Mouse (Mus musculus) spleen, adult 2 months (tissue): Measurements from ENCODE around the gene Acp5.

ENCODE experiments used
- CTCF ChIP-seq: fragments of 200-500 bp; IDR thresholded peaks from 2 replicates; pipeline ENCODE4 v1.5.1; 2011; ENCODE audit warnings: mild to moderate bottlenecking, inconsistent platforms; ENCODE audit not compliant: insufficient read depth, insufficient read length, insufficient replicate concordance; ENCODE audit errors: extremely low read depth
- POLR2A ChIP-seq: fragments of 200-500 bp; IDR thresholded peaks from 2 replicates; pipeline ENCODE4 v1.6.1; 2011; ENCODE audit warnings: low read depth, low read length, inconsistent platforms

- TF ChIP-seq CTCF (no peak), POLR2A (no peak)
These were observed 49.5 kb downstream of the Acp5 start for GRCm38 (mm10) chr9:22086012-22086411.
